Mouse (Mus musculus) myocyte (in vitro differentiated cells): ENCODE results near the gene Dag1.

Experiments used
- POLR2A ChIP-seq: IDR thresholded peaks from one replicate; pipeline ENCODE4 v1.6.1; 2011; ENCODE audit warnings: low read depth, mild to moderate bottlenecking, control low read depth, moderate library complexity; ENCODE audit not compliant: insufficient read length
- POLR2AphosphoS2 ChIP-seq: IDR thresholded peaks from one replicate; pipeline ENCODE4 v1.6.1; 2011; ENCODE audit warnings: low read depth, control low read depth; ENCODE audit not compliant: insufficient read length

DNA sequence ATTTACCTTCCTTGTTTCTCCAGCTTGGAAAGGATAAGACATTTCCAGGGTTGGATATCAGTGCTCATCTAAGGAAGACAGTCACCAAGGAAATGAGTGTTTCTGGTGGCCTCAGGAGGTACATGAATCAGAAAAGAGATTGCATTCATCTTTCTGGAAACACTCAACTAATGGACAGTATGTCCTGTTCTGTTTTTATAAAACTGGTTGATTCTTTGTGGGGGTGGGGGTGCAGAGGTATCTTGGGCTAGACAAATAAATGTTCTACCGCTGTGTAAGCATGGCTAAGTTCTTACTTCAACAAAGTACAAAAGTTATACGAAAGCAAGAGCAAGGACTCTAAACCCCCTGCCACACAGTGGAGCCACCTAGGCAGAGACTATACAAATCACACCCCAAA is 30.9 kb downstream of the Dag1 start:
- TF ChIP-seq POLR2A (no peak), POLR2AphosphoS2 (no peak)
